15 mouse cellular contexts compared by ENCODE assay signal in genomic region chr2:161032394-161032793, GRCm38 (mm10).
DNase-seq lines count a peak whose midpoint lies in the region; ATAC-seq lines count a peak whose summit lies in the region.
"Had no signal": no experiment of that assay in that cellular context is flagged by ENCODE, and none has a peak within 500 bp of the region (broad histone marks: within the 10 kb centered on the region; RNA-seq: fewer than 3 reads in every experiment).

No protein-coding gene starts in this region.

- peaks cover 14% of the 10 kb centered on the region; the same call in 1 of the 2 replicates for H3K36me3 ChIP-seq in heart, embryonic 11.5 days (ENCODE audit: control insufficient read depth, insufficient read depth, low read length)

- no peaks in the 10 kb centered on the region for H3K27me3 ChIP-seq in heart, embryonic 11.5 days (ENCODE audit: control insufficient read depth, insufficient read depth, low read length)
- H3K27me3 ChIP-seq: limb, embryonic 15.5 days; midbrain, embryonic 13.5 days; neural tube, embryonic 12.5 days; Patski had no signal

- DNase-seq in heart, adult 11 months: peak; percentile 52
- peak; percentile 43 for DNase-seq in testis, postnatal 10 days (ENCODE audit: low spot score)
- DNase-seq in testis, postnatal 14 days (ENCODE audit: low spot score): no peak
- peak; percentile 53 for DNase-seq in adrenal gland, postnatal 14 days
- DNase-seq in urinary bladder, postnatal 36 days (ENCODE audit: low spot score in 2 of 2): peak; percentile 10 to 23
- no peak for DNase-seq in right cerebral cortex, postnatal 36 days (ENCODE audit: low spot score in 2 of 2)
- DNase-seq: gastrocnemius, postnatal 36 days; kidney, adult 11 months had no signal

- no peaks in the 10 kb centered on the region for H3K9me3 ChIP-seq in heart, embryonic 11.5 days (replicated peaks; ENCODE audit: control insufficient read depth, low read length)
- H3K9me3 ChIP-seq: limb, embryonic 15.5 days; midbrain, embryonic 13.5 days; neural tube, embryonic 12.5 days had no signal

- H3K4me3 ChIP-seq in heart, embryonic 11.5 days (ENCODE audit: low read depth, low read length): no peak overlapping the region
- H3K4me3 ChIP-seq: left cerebral cortex, adult 2 months; limb, embryonic 15.5 days; midbrain, embryonic 13.5 days; neural tube, embryonic 12.5 days had no signal

- 69% methylated on average over 7 of the region's 7 CpGs for WGBS in heart, embryonic 11.5 days (ENCODE audit: insufficient replicate concordance)

- H3K4me1 ChIP-seq in heart, embryonic 11.5 days (ENCODE audit: control insufficient read depth, insufficient read depth, low read length): no peaks in the 10 kb centered on the region
- H3K4me1 ChIP-seq: midbrain, embryonic 13.5 days; neural tube, embryonic 12.5 days had no signal

- no peak for ATAC-seq in heart, embryonic 11.5 days (replicated peaks; ENCODE audit: insufficient number of reproducible peaks, low FRiP score, low TSS enrichment)
- ATAC-seq: CD4-positive, CD25-positive, alpha-beta regulatory T cell, adult 4 months; midbrain, embryonic 13.5 days; Patski had no signal

- H3K27ac ChIP-seq in heart, embryonic 11.5 days (ENCODE audit: low read depth, low read length): no peak overlapping the region
- H3K27ac ChIP-seq: left cerebral cortex, adult 2 months; limb, embryonic 15.5 days; midbrain, embryonic 13.5 days; neural tube, embryonic 12.5 days had no signal

- H3K9ac ChIP-seq in heart, embryonic 11.5 days (ENCODE audit: low read depth, low read length): no peak overlapping the region
- H3K9ac ChIP-seq: limb, embryonic 15.5 days; midbrain, embryonic 13.5 days; neural tube, embryonic 12.5 days had no signal

- H3K4me2 ChIP-seq in heart, embryonic 11.5 days: no peak overlapping the region
- H3K4me2 ChIP-seq: limb, embryonic 15.5 days; midbrain, embryonic 13.5 days; neural tube, embryonic 12.5 days had no signal

Comparison
In these comparisons a context has a peak if more than half of its experiments do, and no peak if none do; other contexts are left out.
1. DNase-seq: peak in heart, adult 11 months (single experiment), testis, postnatal 10 days (single experiment), adrenal gland, postnatal 14 days (single experiment) and urinary bladder, postnatal 36 days (2 of 2); none in testis, postnatal 14 days (single experiment) and right cerebral cortex, postnatal 36 days (0 of 2).